Mouse (Mus musculus) gastrocnemius, postnatal 10 days (tissue): ENCODE data around the gene Gm2030. TPM values are rescaled to one million over a fixed set of nuclear protein-coding genes. Genes with fewer than 3 reads are reported as not detected.
"Not testable (repeated sequence)": the region's sequence is repeated elsewhere in the genome, so short reads cannot be mapped to it uniquely, and the experiment has no call there.

Source experiments
- DNase-seq: peaks from one replicate; pipeline ENCODE4 v3.0.0; 2021; ENCODE audit warnings: mixed read lengths
- long read RNA-seq, 2 experiments: library from polyadenylated mRNA; stranded (forward); transcript quantifications; one replicate each; pipeline ENCODE4 v2.0.0; 2021
- total RNA-seq, 2 experiments: library from RNA; stranded (reverse); gene quantifications; 2 replicates each; pipeline ENCODE4 v1.2.3; 2021

Gene Gm2030
- not detected for total RNA-seq
- long read RNA-seq, experiment 1: 0 reads
- long read RNA-seq, experiment 2: 0 reads

- DNase-seq: not testable (repeated sequence)
These were observed at the start of gene Gm2030 for GRCm38 (mm10) chrX:26309944-26310343. TSS of gene Gm2030 (minus strand) at chrX:26310044.

Other genes starting within 250 kb of the Gm2030 start
- gene Gm2012, start 78.7 kb downstream of the Gm2030 start, total RNA-seq: not detected
- gene Slx, start 235.5 kb upstream of the Gm2030 start, total RNA-seq: not detected